Mouse (Mus musculus) embryonic facial prominence, embryonic 12.5 days (tissue): Measurements from ENCODE around the gene Pitpna. TPM values are rescaled to one million over a fixed set of nuclear protein-coding genes. Genes with fewer than 3 reads are reported as not detected.
A peak's percentile ranks its signal among the peaks of the same experiment; 100 is the strongest.

Experiments
- ATAC-seq: fragments of 200-750 bp; cut with Nextera tagmentation; 2 replicates; pipeline ENCODE4 v1.8.0; 2017; ENCODE audit not compliant: insufficient number of reproducible peaks, insufficient read depth, low FRiP score, low TSS enrichment
- H3K27ac ChIP-seq: fragments of 300-500 bp; sonication (generic); 2 replicates; pipeline ENCODE4 v1.5.1; 2016; ENCODE audit warnings: mild to moderate bottlenecking
- H3K27me3 ChIP-seq: fragments of 300-500 bp; sonication (generic); 2 replicates; pipeline ENCODE4 v1.6.1; 2016; ENCODE audit warnings: mild to moderate bottlenecking, moderate library complexity
- H3K36me3 ChIP-seq: fragments of 300-500 bp; sonication (generic); 2 replicates; pipeline ENCODE4 v1.6.1; 2016; ENCODE audit warnings: mild to moderate bottlenecking
- H3K4me1 ChIP-seq: fragments of 300-500 bp; sonication (generic); 2 replicates; pipeline ENCODE4 v1.6.1; 2016
- H3K4me2 ChIP-seq: fragments of 300-500 bp; sonication (generic); replicated peaks from 2 replicates; pipeline ENCODE4 v1.6.1; 2016; ENCODE audit warnings: mild to moderate bottlenecking, moderate library complexity
- H3K4me3 ChIP-seq: fragments of 300-500 bp; sonication (generic); 2 replicates; pipeline ENCODE4 v1.5.1; 2016; ENCODE audit warnings: mild to moderate bottlenecking
- H3K9ac ChIP-seq: fragments of 300-500 bp; sonication (generic); 2 replicates; pipeline ENCODE4 v1.6.1; 2016; ENCODE audit warnings: mild to moderate bottlenecking, moderate library complexity
- H3K9me3 ChIP-seq: fragments of 300-500 bp; sonication (generic); 2 replicates; pipeline ENCODE4 v1.6.1; 2016; ENCODE audit warnings: mild to moderate bottlenecking, moderate library complexity
- WGBS: fragments of 180-500 bp; shearing (Covaris S2); methylation state at CpG from one replicate; pipeline ENCODE4 v1.1.7; 2016; 5-methylcytosine and 5-hydroxymethylcytosine counted together
- polyA plus RNA-seq: library from polyadenylated mRNA; unstranded; fragments of >200 nt; fragmentation: Nextera tagmentation; extraction: Ambion mirVana; gene quantifications from 2 replicates; pipeline ENCODE4 v1.2.1, GENCODE M21; 2016

Pitpna gene
- polyA plus RNA-seq, 1 experiment from 2014 or later, result 96.0 TPM

GRCm38 (mm10) chr11:75566276-75567196 lies 21.4 kb upstream of the Pitpna start:
- no peak overlapping the region for H3K27ac ChIP-seq
- no peak for ATAC-seq

GRCm38 (mm10) chr11:75567346-75568114 lies 20.4 kb upstream of the Pitpna start:
- WGBS, result 58% methylated on average over 9 of the region's 9 CpGs
- Histone ChIP-seq H3K4me3 (no peak overlapping the region), H3K9ac (no peak overlapping the region), H3K27me3 (no peaks in the 10 kb centered on the region), H3K4me2 (no peak overlapping the region), H3K36me3 (no peaks in the 10 kb centered on the region), H3K27ac (no peak overlapping the region), H3K9me3 (no peaks in the 10 kb centered on the region), H3K4me1 (peaks cover 11% of the 10 kb centered on the region)
- ATAC-seq, result no peak

More at GRCm38 (mm10) chr11:75566276-75567196, 21.4 kb upstream of the Pitpna start:
- Histone ChIP-seq H3K27me3 (no peaks in the 10 kb centered on the region), H3K4me2 (no peak overlapping the region), H3K9me3 (no peaks in the 10 kb centered on the region), H3K9ac (no peak overlapping the region), H3K36me3 (no peaks in the 10 kb centered on the region), H3K4me3 (no peak overlapping the region), H3K4me1 (peaks cover 2% of the 10 kb centered on the region)
- 80% methylated on average over 13 of the region's 13 CpGs for WGBS

- WGBS, result 82% methylated on average over 6 of the region's 6 CpGs
- Histone ChIP-seq H3K4me1 (peaks cover 17% of the 10 kb centered on the region), H3K9me3 (no peaks in the 10 kb centered on the region), H3K27ac (no peak overlapping the region), H3K36me3 (no peaks in the 10 kb centered on the region), H3K9ac (no peak overlapping the region), H3K4me3 (no peak overlapping the region), H3K27me3 (no peaks in the 10 kb centered on the region), H3K4me2 (no peak overlapping the region)
- no peak for ATAC-seq
Observed at GRCm38 (mm10) chr11:75568115-75568511, 19.8 kb upstream of the Pitpna start.

- 92% methylated on average over 12 of the region's 12 CpGs for WGBS
- ATAC-seq, result no peak
- no peak overlapping the region for H3K27ac ChIP-seq
- H3K9ac ChIP-seq, result no peak overlapping the region
- no peaks in the 10 kb centered on the region for H3K27me3 ChIP-seq
- H3K9me3 ChIP-seq, result no peaks in the 10 kb centered on the region
- peaks cover 19% of the 10 kb centered on the region for H3K4me1 ChIP-seq
- no peaks in the 10 kb centered on the region for H3K36me3 ChIP-seq
- H3K4me3 ChIP-seq, result no peak overlapping the region
- no peak overlapping the region for H3K4me2 ChIP-seq
Observed at GRCm38 (mm10) chr11:75568962-75569361, 18.9 kb upstream of the Pitpna start.

- WGBS, result 82% methylated on average over 17 of the region's 17 CpGs
- H3K4me2 ChIP-seq, result no peak overlapping the region
- H3K36me3 ChIP-seq, result no peaks in the 10 kb centered on the region
- no peak overlapping the region for H3K4me3 ChIP-seq
- no peak overlapping the region for H3K27ac ChIP-seq
- H3K27me3 ChIP-seq, result no peaks in the 10 kb centered on the region
- peaks cover 19% of the 10 kb centered on the region for H3K4me1 ChIP-seq
- H3K9ac ChIP-seq, result no peak overlapping the region
- no peaks in the 10 kb centered on the region for H3K9me3 ChIP-seq
- no peak for ATAC-seq
Observed at GRCm38 (mm10) chr11:75570375-75571125, 17.3 kb upstream of the Pitpna start.

- Histone ChIP-seq H3K27me3 (no peaks in the 10 kb centered on the region), H3K9ac (0 out of 2 replicates have a peak overlapping the region, but pooled peaks have one; percentile 10), H3K4me2 (no peak overlapping the region), H3K4me3 (no peak overlapping the region), H3K4me1 (peaks cover 19% of the 10 kb centered on the region), H3K27ac (no peak overlapping the region), H3K9me3 (no peaks in the 10 kb centered on the region), H3K36me3 (no peaks in the 10 kb centered on the region)
- no peak for ATAC-seq
- WGBS, result 69% methylated on average over 12 of the region's 14 CpGs
Observed at GRCm38 (mm10) chr11:75571126-75571990, 16.5 kb upstream of the Pitpna start.

- Histone ChIP-seq H3K9me3 (no peaks in the 10 kb centered on the region), H3K27ac (peak overlapping the region; percentile 75), H3K4me2 (peak overlapping the region; percentile 29), H3K9ac (peak overlapping the region; percentile 19), H3K4me1 (peaks cover 19% of the 10 kb centered on the region), H3K36me3 (no peaks in the 10 kb centered on the region), H3K4me3 (no peak overlapping the region), H3K27me3 (no peaks in the 10 kb centered on the region)
- 19% methylated on average over 10 of the region's 10 CpGs for WGBS
- ATAC-seq, result no peak
Observed at GRCm38 (mm10) chr11:75572301-75572791, 15.6 kb upstream of the Pitpna start.

- H3K4me2 ChIP-seq, result peak overlapping the region; percentile 29
- peak overlapping the region; percentile 75 for H3K27ac ChIP-seq
- H3K9ac ChIP-seq, result peak overlapping the region; percentile 19
- no peaks in the 10 kb centered on the region for H3K36me3 ChIP-seq
- ATAC-seq, result peak; percentile 84
- H3K4me3 ChIP-seq, result no peak overlapping the region
- no peaks in the 10 kb centered on the region for H3K9me3 ChIP-seq
- H3K27me3 ChIP-seq, result no peaks in the 10 kb centered on the region
- peaks cover 19% of the 10 kb centered on the region for H3K4me1 ChIP-seq
- 4% methylated on average over 12 of the region's 12 CpGs for WGBS
Observed at GRCm38 (mm10) chr11:75572854-75573650, 14.8 kb upstream of the Pitpna start.

GRCm38 (mm10) chr11:75574378-75575123 lies 13.3 kb upstream of the Pitpna start:
- H3K4me1 ChIP-seq, result peaks cover 19% of the 10 kb centered on the region
- H3K27ac ChIP-seq, result no peak overlapping the region
- H3K36me3 ChIP-seq, result no peaks in the 10 kb centered on the region
- H3K27me3 ChIP-seq, result no peaks in the 10 kb centered on the region
- ATAC-seq, result no peak
- H3K4me2 ChIP-seq, result no peak overlapping the region
- no peak overlapping the region for H3K4me3 ChIP-seq
- H3K9ac ChIP-seq, result no peak overlapping the region
- no peaks in the 10 kb centered on the region for H3K9me3 ChIP-seq
- 83% methylated on average over 5 of the region's 5 CpGs for whole genome bisulfite sequencing
